Mouse (Mus musculus) bone marrow macrophage, adult 2 months (primary cell): ENCODE results near the gene 2010003K11Rik. TPM values are rescaled to one million over a fixed set of nuclear protein-coding genes. Genes with fewer than 3 reads are reported as not detected.

Experiments
- H3K27ac ChIP-seq: 2 replicates; pipeline ENCODE4 v1.5.1; 2012; ENCODE audit warnings: low read depth, low read length; ENCODE audit not compliant: insufficient read depth
- H3K4me1 ChIP-seq: 2 replicates; pipeline ENCODE4 v1.6.1; 2012; ENCODE audit warnings: low read length; ENCODE audit not compliant: control insufficient read depth, insufficient read depth
- H3K4me3 ChIP-seq: 2 replicates; pipeline ENCODE4 v1.5.1; 2012; ENCODE audit warnings: mild to moderate bottlenecking, low read length, moderate library complexity; ENCODE audit not compliant: insufficient read depth
- CTCF ChIP-seq: IDR thresholded peaks from 2 replicates; pipeline ENCODE4 v1.5.1; 2012; ENCODE audit warnings: low read depth, mild to moderate bottlenecking, low read length, moderate library complexity
- POLR2A ChIP-seq: IDR thresholded peaks from 2 replicates; pipeline ENCODE4 v1.6.1; 2012; ENCODE audit warnings: mild to moderate bottlenecking, low read depth, low read length, borderline replicate concordance
- polyA plus RNA-seq: library from polyadenylated mRNA; stranded (reverse); fragments of >200 nt; gene quantifications from 2 replicates; pipeline ENCODE4 v1.2.4, GENCODE M21; 2012; ENCODE audit not compliant: missing spikeins, insufficient read depth, insufficient read length

The 2010003K11Rik gene
- polyA plus RNA-seq, 1 experiment = not detected

GRCm38 (mm10) chr19:4482111-4482859 lies 16.1 kb downstream of the 2010003K11Rik start:
- no peak for TF ChIP-seq POLR2A
- no peak overlapping the region for H3K27ac ChIP-seq
- H3K4me1 ChIP-seq = no peaks in the 10 kb centered on the region
- H3K4me3 ChIP-seq = no peak overlapping the region

- Histone ChIP-seq H3K4me1 (no peaks in the 10 kb centered on the region), H3K27ac (no peak overlapping the region), H3K4me3 (no peak overlapping the region)
- TF ChIP-seq CTCF = no peak
- TF ChIP-seq POLR2A = no peak
Measured at GRCm38 (mm10) chr19:4481326-4481725, 17.1 kb downstream of the 2010003K11Rik start.

- Histone ChIP-seq H3K27ac (no peak overlapping the region), H3K4me1 (no peaks in the 10 kb centered on the region), H3K4me3 (no peak overlapping the region)
- TF ChIP-seq CTCF = no peak
- no peak for TF ChIP-seq POLR2A
Measured at GRCm38 (mm10) chr19:4480041-4480440, 18.3 kb downstream of the 2010003K11Rik start.

- TF ChIP-seq CTCF = no peak
- Histone ChIP-seq H3K4me1 (no peaks in the 10 kb centered on the region), H3K4me3 (no peak overlapping the region), H3K27ac (no peak overlapping the region)
Measured at GRCm38 (mm10) chr19:4478190-4478516, 20.2 kb downstream of the 2010003K11Rik start.

GRCm38 (mm10) chr19:4477345-4478189 lies 20.8 kb downstream of the 2010003K11Rik start, which contains the start of gene Syt12:
TSS of gene Syt12 (minus strand) at chr19:4477447.
- H3K4me1 ChIP-seq = no peaks in the 10 kb centered on the region
- TF ChIP-seq POLR2A (no peak), CTCF (no peak)
- H3K4me3 ChIP-seq = peak within 1 kb of the TSS; percentile 50
- H3K27ac ChIP-seq = no peak within 1 kb of the TSS

- Histone ChIP-seq H3K27ac (no peak overlapping the region), H3K4me3 (peak overlapping the region; percentile 50), H3K4me1 (no peaks in the 10 kb centered on the region)
- no peak for TF ChIP-seq POLR2A
- no peak for TF ChIP-seq CTCF
Measured at GRCm38 (mm10) chr19:4476601-4477257, 21.7 kb downstream of the 2010003K11Rik start.

GRCm38 (mm10) chr19:4475224-4475925 lies 23.0 kb downstream of the 2010003K11Rik start:
- H3K4me3 ChIP-seq = no peak overlapping the region
- no peaks in the 10 kb centered on the region for H3K4me1 ChIP-seq
- TF ChIP-seq CTCF (no peak), POLR2A (no peak)
- H3K27ac ChIP-seq = no peak overlapping the region

GRCm38 (mm10) chr19:4474739-4475138 lies 23.6 kb downstream of the 2010003K11Rik start:
- no peaks in the 10 kb centered on the region for H3K4me1 ChIP-seq
- TF ChIP-seq CTCF (no peak), POLR2A (no peak)
- no peak overlapping the region for H3K4me3 ChIP-seq
- H3K27ac ChIP-seq = no peak overlapping the region

GRCm38 (mm10) chr19:4473549-4473948 lies 24.8 kb downstream of the 2010003K11Rik start:
- no peak for TF ChIP-seq CTCF
- no peak for TF ChIP-seq POLR2A
- no peaks in the 10 kb centered on the region for H3K4me1 ChIP-seq
- H3K4me3 ChIP-seq = no peak overlapping the region
- H3K27ac ChIP-seq = no peak overlapping the region

- Histone ChIP-seq H3K4me3 (no peak overlapping the region), H3K4me1 (peaks cover 7% of the 10 kb centered on the region), H3K27ac (no peak overlapping the region)
- TF ChIP-seq POLR2A = no peak
- peak; percentile 40; the same call in 1 of the 2 replicates for TF ChIP-seq CTCF
Measured at GRCm38 (mm10) chr19:4468363-4468762, 30.0 kb downstream of the 2010003K11Rik start.
